Mouse (Mus musculus) hindbrain, embryonic 10.5 days (tissue): ENCODE data around the gene Slco2b1. TPM values are rescaled to one million over a fixed set of nuclear protein-coding genes. Genes with fewer than 3 reads are reported as not detected.
"Not testable (repeated sequence)": the region's sequence is repeated elsewhere in the genome, so short reads cannot be mapped to it uniquely, and the experiment has no call there.

Source experiments
- DNase-seq: peaks from one replicate; pipeline ENCODE4 v3.0.0-alpha.2; 2017; ENCODE audit warnings: low spot score
- H3K27ac ChIP-seq: fragments of 300-500 bp; sonication (generic); 2 replicates; pipeline ENCODE4 v1.5.1; 2016; ENCODE audit warnings: mild to moderate bottlenecking, moderate library complexity
- H3K27me3 ChIP-seq: fragments of 300-500 bp; sonication (generic); 2 replicates; pipeline ENCODE4 v1.6.1; 2016; ENCODE audit warnings: mild to moderate bottlenecking; ENCODE audit not compliant: poor library complexity, insufficient read depth, severe bottlenecking
- H3K36me3 ChIP-seq: fragments of 300-500 bp; sonication (generic); 2 replicates; pipeline ENCODE4 v1.6.1; 2016; ENCODE audit warnings: mild to moderate bottlenecking, moderate library complexity
- H3K4me1 ChIP-seq: fragments of 300-500 bp; sonication (generic); replicated peaks from 2 replicates; pipeline ENCODE4 v1.6.1; 2016; ENCODE audit warnings: mild to moderate bottlenecking
- H3K4me3 ChIP-seq: fragments of 300-500 bp; sonication (generic); 2 replicates; pipeline ENCODE4 v1.5.1; 2016; ENCODE audit warnings: mild to moderate bottlenecking, moderate library complexity
- H3K9me3 ChIP-seq: fragments of 300-500 bp; sonication (generic); 2 replicates; pipeline ENCODE4 v1.6.1; 2016; ENCODE audit warnings: mild to moderate bottlenecking, moderate library complexity
- WGBS: fragments of 180-500 bp; shearing (Covaris S2); methylation state at CpG from one replicate; pipeline ENCODE4 v1.1.7; 2016; 5-methylcytosine and 5-hydroxymethylcytosine counted together
- polyA plus RNA-seq: library from polyadenylated mRNA; unstranded; fragments of >200 nt; fragmentation: Nextera tagmentation; extraction: Ambion mirVana; gene quantifications from 2 replicates; pipeline ENCODE4 v1.2.1, GENCODE M21; 2016

The Slco2b1 gene
- polyA plus RNA-seq, 1 experiment from 2014 or later, result 3.5 TPM

- 67% methylated on average over 4 of the region's 4 CpGs for WGBS
These were observed 4.7 kb downstream of the Slco2b1 start for GRCm38 (mm10) chr7:99706341-99707037.

GRCm38 (mm10) chr7:99704736-99705519 lies 6.2 kb downstream of the Slco2b1 start:
- Histone ChIP-seq H3K36me3 (no peaks in the 10 kb centered on the region), H3K27ac (peak overlapping the region; percentile 40), H3K27me3 (peaks cover 9% of the 10 kb centered on the region; the same call in 1 of the 2 replicates), H3K4me1 (peaks cover 61% of the 10 kb centered on the region), H3K9me3 (no peaks in the 10 kb centered on the region), H3K4me3 (no peak overlapping the region)
- 82% methylated on average over 3 of the region's 3 CpGs for WGBS
- DNase-seq, result no peak

More at GRCm38 (mm10) chr7:99706341-99707037, 4.7 kb downstream of the Slco2b1 start:
- no peak overlapping the region for H3K4me3 ChIP-seq
- H3K27ac ChIP-seq, result peak overlapping the region; percentile 60
- no peaks in the 10 kb centered on the region for H3K9me3 ChIP-seq
- peaks cover 10% of the 10 kb centered on the region; the same call in 1 of the 2 replicates for H3K27me3 ChIP-seq
- peaks cover 61% of the 10 kb centered on the region for H3K4me1 ChIP-seq
- no peaks in the 10 kb centered on the region for H3K36me3 ChIP-seq
- no peak for DNase-seq

GRCm38 (mm10) chr7:99702201-99702600 lies 8.9 kb downstream of the Slco2b1 start:
- Histone ChIP-seq H3K36me3 (no peaks in the 10 kb centered on the region), H3K27ac (peak overlapping the region; percentile 62; the same call in 1 of the 2 replicates), H3K4me1 (peaks cover 41% of the 10 kb centered on the region), H3K9me3 (no peaks in the 10 kb centered on the region), H3K27me3 (0 out of 2 replicates have a peak, but pooled peaks cover 3% of the 10 kb centered on the region), H3K4me3 (no peak overlapping the region)
- no peak for DNase-seq
- 27% methylated on average over 6 of the region's 6 CpGs for WGBS

- peaks cover 27% of the 10 kb centered on the region for H3K4me1 ChIP-seq
- H3K27me3 ChIP-seq, result 0 out of 2 replicates have a peak, but pooled peaks cover 3% of the 10 kb centered on the region
- H3K27ac ChIP-seq, result no peak overlapping the region
- WGBS, result 87% methylated on average over 4 of the region's 4 CpGs
- H3K9me3 ChIP-seq, result no peaks in the 10 kb centered on the region
- no peaks in the 10 kb centered on the region for H3K36me3 ChIP-seq
- no peak overlapping the region for H3K4me3 ChIP-seq
- no peak for DNase-seq
These were observed 10.5 kb downstream of the Slco2b1 start for GRCm38 (mm10) chr7:99700641-99701040.

- Histone ChIP-seq H3K27ac (peak overlapping the region; percentile 16; the same call in 1 of the 2 replicates), H3K9me3 (no peaks in the 10 kb centered on the region), H3K36me3 (no peaks in the 10 kb centered on the region), H3K27me3 (0 out of 2 replicates have a peak, but pooled peaks cover 6% of the 10 kb centered on the region), H3K4me1 (peaks cover 20% of the 10 kb centered on the region), H3K4me3 (no peak overlapping the region)
- no peak for DNase-seq
- WGBS, result 85% methylated on average over 3 of the region's 3 CpGs
These were observed 11.4 kb downstream of the Slco2b1 start for GRCm38 (mm10) chr7:99699709-99700151.

GRCm38 (mm10) chr7:99699106-99699505 lies 12.0 kb downstream of the Slco2b1 start:
- H3K4me1 ChIP-seq, result peaks cover 20% of the 10 kb centered on the region
- DNase-seq, result no peak
- H3K27me3 ChIP-seq, result 0 out of 2 replicates have a peak, but pooled peaks cover 6% of the 10 kb centered on the region
- H3K36me3 ChIP-seq, result no peaks in the 10 kb centered on the region
- H3K4me3 ChIP-seq, result no peak overlapping the region
- 58% methylated on average over 3 of the region's 3 CpGs for WGBS
- H3K27ac ChIP-seq, result peak overlapping the region; percentile 23
- no peaks in the 10 kb centered on the region for H3K9me3 ChIP-seq

- Histone ChIP-seq H3K4me3 (no peak overlapping the region), H3K36me3 (no peaks in the 10 kb centered on the region), H3K27me3 (0 out of 2 replicates have a peak, but pooled peaks cover 4% of the 10 kb centered on the region), H3K4me1 (peaks cover 20% of the 10 kb centered on the region), H3K9me3 (no peaks in the 10 kb centered on the region), H3K27ac (peak overlapping the region; percentile 23; the same call in 1 of the 2 replicates)
- 88% methylated on average over 3 of the region's 3 CpGs for WGBS
- no peak for DNase-seq
These were observed 12.6 kb downstream of the Slco2b1 start for GRCm38 (mm10) chr7:99698576-99698975.

GRCm38 (mm10) chr7:99695471-99696057 lies 15.6 kb downstream of the Slco2b1 start:
- Histone ChIP-seq H3K4me3 (no peak overlapping the region), H3K9me3 (no peaks in the 10 kb centered on the region), H3K27me3 (0 out of 2 replicates have a peak, but pooled peaks cover 2% of the 10 kb centered on the region), H3K27ac (no peak overlapping the region), H3K36me3 (no peaks in the 10 kb centered on the region), H3K4me1 (0 out of 2 replicates have a peak, but pooled peaks cover 6% of the 10 kb centered on the region)
- no peak for DNase-seq
- WGBS, result 86% methylated on average over 8 of the region's 8 CpGs

GRCm38 (mm10) chr7:99694424-99694823 lies 16.7 kb downstream of the Slco2b1 start:
- not testable (repeated sequence) for H3K27ac ChIP-seq, DNase-seq, H3K36me3 ChIP-seq, H3K27me3 ChIP-seq, H3K4me3 ChIP-seq, H3K9me3 ChIP-seq
- peaks cover 16% of the 10 kb centered on the region; the same call in 1 of the 2 replicates for H3K4me1 ChIP-seq
- WGBS, result 78% methylated on average over 5 of the region's 5 CpGs

GRCm38 (mm10) chr7:99693976-99694375 lies 17.2 kb downstream of the Slco2b1 start:
- H3K27ac ChIP-seq, result no peak overlapping the region
- DNase-seq, result no peak
- 0 out of 2 replicates have a peak, but pooled peaks cover 2% of the 10 kb centered on the region for H3K27me3 ChIP-seq
- H3K4me3 ChIP-seq, result no peak overlapping the region
- no peaks in the 10 kb centered on the region for H3K9me3 ChIP-seq
- H3K4me1 ChIP-seq, result peaks cover 14% of the 10 kb centered on the region; the same call in 1 of the 2 replicates
- H3K36me3 ChIP-seq, result no peaks in the 10 kb centered on the region
- 93% methylated on average over 3 of the region's 3 CpGs for WGBS

GRCm38 (mm10) chr7:99693387-99693786 lies 17.8 kb downstream of the Slco2b1 start:
- Histone ChIP-seq H3K27ac (no peak overlapping the region), H3K27me3 (peaks cover 2% of the 10 kb centered on the region; the same call in 1 of the 2 replicates), H3K4me1 (peaks cover 14% of the 10 kb centered on the region; the same call in 1 of the 2 replicates), H3K9me3 (no peaks in the 10 kb centered on the region), H3K36me3 (no peaks in the 10 kb centered on the region), H3K4me3 (no peak overlapping the region)
- 90% methylated on average over 3 of the region's 3 CpGs for WGBS
- DNase-seq, result no peak

GRCm38 (mm10) chr7:99692396-99692795 lies 18.7 kb downstream of the Slco2b1 start:
- peaks cover 14% of the 10 kb centered on the region; the same call in 1 of the 2 replicates for H3K4me1 ChIP-seq
- 26% methylated on average over 3 of the region's 3 CpGs for WGBS
- H3K9me3 ChIP-seq, result no peaks in the 10 kb centered on the region
- no peak for DNase-seq
- H3K27me3 ChIP-seq, result peaks cover 2% of the 10 kb centered on the region; the same call in 1 of the 2 replicates
- H3K27ac ChIP-seq, result peak overlapping the region; percentile 59; the same call in 1 of the 2 replicates
- H3K4me3 ChIP-seq, result no peak overlapping the region
- H3K36me3 ChIP-seq, result no peaks in the 10 kb centered on the region
